Mouse (Mus musculus) right cerebral cortex, postnatal 36 days (tissue): Measurements from ENCODE around the gene Smim12.

Experiments used
- DNase-seq, 2 experiments: peaks; one replicate each; pipeline ENCODE4 v3.0.0; 2022; ENCODE audit warnings: low spot score in 2 of 2, mixed read lengths in 1 of 2

Gene Smim12

GRCm38 (mm10) chr4:127243552-127243951 lies at the start of gene Smim12:
TSS of gene Smim12 (plus strand) at chr4:127243784.
- DNase-seq: peak; percentile 96 to 97

- no peak for DNase-seq
Observed at GRCm38 (mm10) chr4:127194477-127195269, 48.9 kb upstream of the Smim12 start.

GRCm38 (mm10) chr4:127198609-127199008 lies 45.0 kb upstream of the Smim12 start:
- DNase-seq: no peak

GRCm38 (mm10) chr4:127199406-127199805 lies 44.2 kb upstream of the Smim12 start:
- no peak for DNase-seq

- no peak for DNase-seq
Observed at GRCm38 (mm10) chr4:127200164-127200722, 43.3 kb upstream of the Smim12 start.

- DNase-seq: no peak
Observed at GRCm38 (mm10) chr4:127200769-127201617, 42.6 kb upstream of the Smim12 start.

- DNase-seq: no peak
Observed at GRCm38 (mm10) chr4:127203081-127203480, 40.5 kb upstream of the Smim12 start.

- DNase-seq: no peak
Observed at GRCm38 (mm10) chr4:127211318-127211717, 32.3 kb upstream of the Smim12 start.

GRCm38 (mm10) chr4:127214510-127214909 lies 29.1 kb upstream of the Smim12 start:
- DNase-seq: no peak

- DNase-seq: no peak
Observed at GRCm38 (mm10) chr4:127215103-127215502, 28.5 kb upstream of the Smim12 start.

GRCm38 (mm10) chr4:127215799-127216198 lies 27.8 kb upstream of the Smim12 start:
- no peak for DNase-seq

GRCm38 (mm10) chr4:127216251-127216651 lies 27.3 kb upstream of the Smim12 start:
- DNase-seq: no peak

- no peak for DNase-seq
Observed at GRCm38 (mm10) chr4:127217048-127217447, 26.5 kb upstream of the Smim12 start.

GRCm38 (mm10) chr4:127223291-127223690 lies 20.3 kb upstream of the Smim12 start:
- DNase-seq: no peak

GRCm38 (mm10) chr4:127223755-127224154 lies 19.8 kb upstream of the Smim12 start:
- no peak for DNase-seq

GRCm38 (mm10) chr4:127224444-127225100 lies 19.0 kb upstream of the Smim12 start:
- no peak for DNase-seq

- DNase-seq: no peak
Observed at GRCm38 (mm10) chr4:127226067-127226466, 17.5 kb upstream of the Smim12 start.

GRCm38 (mm10) chr4:127227051-127227673 lies 16.4 kb upstream of the Smim12 start:
- no peak for DNase-seq

GRCm38 (mm10) chr4:127232028-127232427 lies 11.6 kb upstream of the Smim12 start:
- peak; percentile 76 to 82 for DNase-seq

GRCm38 (mm10) chr4:127232551-127232950 lies 11.0 kb upstream of the Smim12 start:
- DNase-seq: no peak

GRCm38 (mm10) chr4:127233416-127234125 lies 10.0 kb upstream of the Smim12 start:
- no peak for DNase-seq
